Mouse (Mus musculus) cerebellum, postnatal 4 days (tissue): ENCODE measurements around the gene Med10.
A peak's percentile ranks its signal among the peaks of the same experiment; 100 is the strongest.

Experiments
- DNase-seq, 2 experiments: peaks; one replicate each; pipeline ENCODE4 v3.0.0; 2022; ENCODE audit warnings: low spot score in 2 of 2, mixed read lengths in 1 of 2

Gene Med10

GRCm38 (mm10) chr13:69802095-69802494, at the start of gene Med10:
Gene Med10, plus strand, starts transcription at chr13:69802395.
- no peak for DNase-seq

GRCm38 (mm10) chr13:69752875-69753274, 49.3 kb upstream of the Med10 start:
- DNase-seq = no peak

GRCm38 (mm10) chr13:69758979-69759378, 43.2 kb upstream of the Med10 start:
- no peak for DNase-seq

GRCm38 (mm10) chr13:69761393-69761792, 40.8 kb upstream of the Med10 start:
- DNase-seq = peak in 1 of 2 experiments; percentile 54

GRCm38 (mm10) chr13:69764646-69765045, 37.5 kb upstream of the Med10 start:
- no peak for DNase-seq

DNA sequence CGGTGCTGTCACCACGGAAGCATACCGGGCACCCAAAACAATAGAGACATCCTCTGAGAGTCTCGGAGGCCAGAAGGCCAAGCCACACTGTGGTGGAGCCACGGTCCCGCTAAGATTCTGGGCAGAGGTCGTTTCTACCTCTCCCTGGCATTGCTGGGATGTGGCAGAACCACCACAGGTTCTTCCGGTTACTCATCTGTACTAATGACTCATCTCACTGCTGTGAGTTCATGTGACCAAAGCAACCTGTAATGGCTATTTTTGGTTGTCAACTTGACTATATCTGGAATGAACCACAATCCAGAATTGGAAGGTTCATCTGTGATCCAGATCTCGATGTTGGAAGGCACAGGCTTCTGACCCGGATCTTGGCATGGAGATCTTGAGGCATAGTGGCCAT, 34.0 kb upstream of the Med10 start:
- DNase-seq = no peak

- no peak for DNase-seq
Measured at GRCm38 (mm10) chr13:69770538-69771456, 31.4 kb upstream of the Med10 start.

- no peak for DNase-seq
Measured at GRCm38 (mm10) chr13:69772358-69772757, 29.8 kb upstream of the Med10 start.

DNA sequence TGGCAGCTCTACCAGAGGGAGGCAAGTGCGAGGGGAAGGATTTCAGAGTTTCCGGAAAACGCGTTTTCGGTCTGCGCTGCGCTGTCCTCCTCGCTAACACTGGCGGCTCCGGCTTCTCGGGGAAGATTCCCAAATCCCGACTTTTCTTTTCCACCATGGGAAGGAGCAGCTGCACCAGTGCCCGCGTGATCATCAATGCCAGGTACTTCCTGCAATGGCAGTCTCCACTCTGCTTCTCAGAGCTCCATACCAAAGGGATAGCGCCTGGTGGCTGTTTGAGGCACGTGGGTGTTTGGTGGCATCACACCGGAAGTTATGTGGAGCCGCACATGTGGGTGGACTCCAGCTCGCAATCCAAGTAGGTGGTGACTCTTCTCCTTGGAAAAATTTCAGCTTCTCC, 24.0 kb upstream of the Med10 start:
- no peak for DNase-seq

DNA sequence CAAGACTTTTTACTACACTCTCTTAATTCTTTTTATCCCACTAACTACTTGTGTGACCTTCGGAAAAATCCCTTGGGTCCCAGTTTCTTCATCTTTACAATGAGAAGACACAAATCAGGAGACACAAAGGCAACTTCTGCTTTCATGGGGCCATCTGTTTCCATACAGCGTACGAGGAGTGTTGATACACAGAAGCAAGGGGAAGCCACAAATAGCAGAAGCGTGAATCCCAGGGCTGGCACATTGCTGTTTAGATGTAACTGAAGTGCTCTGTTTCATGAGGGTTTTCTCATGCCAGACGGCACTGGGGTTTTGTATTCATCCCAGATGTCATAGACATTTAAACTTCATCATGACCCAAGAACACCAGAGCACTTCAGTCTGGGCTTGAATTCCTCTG, 13.5 kb upstream of the Med10 start:
- no peak for DNase-seq

- DNase-seq = no peak
Measured at GRCm38 (mm10) chr13:69791814-69792213, 10.4 kb upstream of the Med10 start.

DNA sequence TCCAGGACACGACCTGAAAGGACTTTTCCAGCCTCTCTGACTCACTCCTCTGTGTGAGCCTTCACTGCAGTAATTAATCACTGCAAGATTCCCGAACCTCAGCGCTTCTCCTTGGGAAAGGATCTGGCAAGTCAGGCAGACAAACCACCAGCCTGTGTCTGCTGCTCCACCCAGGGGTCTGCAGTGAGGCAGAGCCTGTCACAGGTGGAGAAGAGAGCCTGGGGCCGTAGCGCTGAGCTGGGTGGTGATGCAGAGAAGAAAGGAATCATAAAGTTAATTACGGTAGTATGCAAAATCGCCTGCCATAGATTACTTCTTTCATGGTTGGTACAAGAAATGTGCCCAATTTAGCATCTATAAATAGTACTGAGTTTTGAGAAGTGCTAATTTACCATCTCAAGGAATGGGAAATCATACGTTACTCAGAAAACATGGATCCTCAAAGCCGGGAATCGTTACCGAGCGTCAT, 9.6 kb upstream of the Med10 start:
- peak in 1 of 2 experiments; percentile 11 for DNase-seq

- DNase-seq = no peak
Measured at GRCm38 (mm10) chr13:69794808-69795207, 7.4 kb upstream of the Med10 start.

DNA sequence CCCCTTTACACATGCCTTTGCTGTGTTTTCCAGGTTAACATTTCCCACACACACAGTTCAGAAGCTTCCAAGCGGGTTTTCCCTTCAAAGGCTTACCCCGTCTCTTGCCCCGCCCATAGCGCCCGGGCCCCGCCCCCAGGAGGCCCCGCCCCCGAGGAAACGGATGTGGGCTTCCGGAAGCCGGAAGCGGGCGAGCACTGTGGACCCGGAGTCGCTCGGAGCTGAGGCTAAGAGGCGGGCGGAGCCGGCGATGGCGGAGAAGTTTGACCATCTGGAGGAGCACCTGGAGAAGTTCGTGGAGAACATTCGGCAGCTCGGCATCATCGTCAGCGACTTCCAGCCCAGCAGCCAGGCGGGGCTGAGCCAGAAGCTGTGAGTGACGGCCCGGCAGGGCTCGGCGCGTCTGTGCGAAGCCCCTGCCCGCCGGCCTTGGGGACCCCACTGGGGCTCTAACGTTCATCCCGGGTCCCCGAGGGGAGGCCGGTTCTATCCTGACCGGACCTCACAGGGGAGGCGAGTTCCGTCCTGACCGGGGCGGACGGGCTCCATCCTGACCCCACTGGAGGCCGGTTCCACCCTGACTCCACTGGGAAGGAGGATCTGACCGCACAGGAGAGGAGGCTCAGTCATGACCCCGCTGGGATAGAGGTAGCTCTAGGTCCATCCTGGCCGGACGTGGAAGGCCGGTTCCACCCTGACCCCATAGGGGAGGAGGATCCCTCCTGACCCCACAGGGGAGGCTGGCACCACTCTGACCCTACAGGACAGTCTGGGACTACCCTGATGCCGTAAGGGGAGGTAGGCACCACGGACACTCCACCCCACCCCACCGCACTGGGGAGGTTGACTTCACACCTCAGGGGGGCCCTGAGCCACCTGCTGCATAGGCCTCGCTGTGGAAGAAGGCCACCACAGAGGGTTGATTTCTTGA, 7.8 kb downstream of the Med10 start:
- DNase-seq = peak; percentile 79 to 93

DNA sequence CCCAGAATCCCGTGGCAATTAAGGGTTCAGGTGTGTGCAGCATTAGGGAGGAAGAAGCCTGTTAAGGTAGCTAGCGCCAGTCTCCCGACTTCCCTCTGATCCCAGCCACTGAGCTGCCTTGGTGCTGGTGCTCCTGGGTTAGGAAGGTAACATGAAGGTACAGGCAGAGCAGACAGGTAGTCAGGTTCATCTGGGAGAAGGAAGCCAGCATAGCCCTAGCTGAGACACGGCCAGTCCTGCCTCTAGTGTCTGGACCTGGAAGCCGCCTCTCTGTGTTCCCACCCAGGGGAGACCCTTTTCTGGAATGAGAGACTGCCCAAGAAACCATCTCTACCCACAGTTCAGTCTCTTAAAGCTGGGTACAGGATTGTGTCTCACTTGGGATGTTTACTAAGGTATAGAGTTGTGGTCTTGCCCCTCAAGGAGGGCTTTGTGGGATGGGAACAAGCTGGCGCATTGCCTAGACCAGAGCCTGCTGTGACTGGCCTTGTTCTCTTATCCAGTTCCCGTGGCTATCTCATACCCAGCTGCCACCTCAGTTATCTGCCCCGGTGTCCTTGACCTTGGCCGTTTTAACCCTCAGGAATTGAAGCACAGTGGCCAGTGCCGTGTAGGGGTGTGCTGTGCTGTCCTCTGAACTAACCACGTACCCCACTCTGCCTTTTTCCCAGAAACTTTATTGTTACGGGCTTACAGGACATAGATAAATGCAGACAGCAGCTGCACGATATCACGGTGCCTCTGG, 8.9 kb downstream of the Med10 start:
- no peak for DNase-seq

DNA sequence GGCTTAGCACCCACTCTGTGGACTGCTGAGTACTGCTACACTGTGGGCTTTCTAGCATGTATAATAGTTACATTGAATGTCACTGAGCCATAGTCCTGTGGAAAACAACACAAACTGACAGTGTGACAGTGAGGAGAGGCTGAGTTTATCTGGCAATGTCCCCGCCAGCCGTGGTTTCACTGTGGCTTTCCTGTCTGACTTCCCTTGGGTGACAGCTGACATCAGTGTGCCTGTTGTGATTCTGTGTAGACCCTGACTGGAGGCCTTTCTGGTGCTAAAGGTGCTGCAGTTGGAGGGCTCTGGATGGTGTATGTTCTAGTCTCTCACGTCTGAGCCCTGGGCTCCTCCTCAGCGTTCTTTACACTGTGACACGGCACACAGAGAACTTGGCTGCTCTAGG, 11.7 kb downstream of the Med10 start:
- DNase-seq = no peak

- no peak for DNase-seq
Measured at GRCm38 (mm10) chr13:69818306-69818705, 16.1 kb downstream of the Med10 start.

DNA sequence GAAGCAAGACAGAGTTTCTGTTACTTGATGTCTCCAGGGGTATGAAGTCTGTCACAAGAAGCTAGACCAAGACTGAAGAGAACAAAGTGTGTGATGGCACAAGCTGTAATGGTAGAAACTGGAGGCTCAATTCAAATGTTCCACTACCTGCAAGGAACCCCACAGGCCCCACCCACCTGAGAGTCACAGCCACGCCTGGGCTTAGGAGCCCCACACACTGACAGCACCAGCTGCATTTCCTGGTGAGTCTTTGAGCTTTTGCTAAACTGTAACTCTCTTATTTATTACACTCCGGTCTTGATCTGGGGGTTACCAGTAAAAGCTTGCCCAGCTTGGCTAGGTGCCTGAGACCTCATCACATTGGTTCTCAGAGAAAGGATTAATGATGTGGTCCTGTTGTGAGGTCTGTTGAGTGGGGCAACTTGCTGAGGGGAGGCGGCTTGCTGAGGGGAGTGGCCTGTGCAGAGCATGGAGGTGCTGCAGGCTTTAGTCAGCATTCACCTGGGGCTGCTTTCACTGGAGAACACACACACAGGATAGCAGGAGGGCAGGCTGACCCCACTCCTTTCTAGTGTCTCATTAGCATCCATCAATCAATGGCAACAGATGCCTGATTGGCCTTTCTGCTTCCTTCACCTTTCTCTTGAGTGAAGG, 19.1 kb downstream of the Med10 start:
- no peak for DNase-seq

DNA sequence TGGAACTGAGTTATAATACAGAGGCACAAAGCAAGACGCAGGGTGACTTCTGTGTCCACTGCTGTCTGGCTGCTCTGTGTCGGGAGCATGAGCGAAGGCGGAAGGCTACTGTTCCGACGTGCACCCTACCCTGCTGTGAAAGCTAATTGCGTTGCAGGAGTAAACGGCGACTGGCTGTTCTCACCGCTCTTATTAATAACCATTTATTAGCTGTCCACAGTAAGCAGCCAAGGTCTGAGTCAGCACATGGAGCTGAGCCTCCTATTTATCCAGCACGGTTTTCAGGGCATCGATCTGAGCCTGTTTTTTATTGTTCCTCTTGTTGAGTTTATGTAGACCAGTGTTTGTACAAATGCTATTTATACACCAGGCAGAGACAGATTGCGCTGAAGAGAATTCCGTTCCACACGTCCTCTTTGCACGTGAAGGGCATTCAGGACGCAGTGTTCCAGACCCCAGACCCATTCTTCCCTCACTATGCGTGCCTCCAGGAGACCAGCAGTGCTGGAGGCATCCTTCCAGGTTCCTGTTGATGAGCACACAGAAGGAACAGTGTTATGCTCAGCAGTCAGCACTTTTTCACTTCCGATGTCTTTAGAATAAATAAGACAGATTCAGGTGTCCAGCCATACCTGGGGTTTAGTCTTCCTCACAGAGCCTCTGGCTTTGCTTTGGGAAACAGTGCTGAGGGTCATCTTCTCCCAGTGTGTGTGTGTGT, 21.9 kb downstream of the Med10 start:
- no peak for DNase-seq

DNA sequence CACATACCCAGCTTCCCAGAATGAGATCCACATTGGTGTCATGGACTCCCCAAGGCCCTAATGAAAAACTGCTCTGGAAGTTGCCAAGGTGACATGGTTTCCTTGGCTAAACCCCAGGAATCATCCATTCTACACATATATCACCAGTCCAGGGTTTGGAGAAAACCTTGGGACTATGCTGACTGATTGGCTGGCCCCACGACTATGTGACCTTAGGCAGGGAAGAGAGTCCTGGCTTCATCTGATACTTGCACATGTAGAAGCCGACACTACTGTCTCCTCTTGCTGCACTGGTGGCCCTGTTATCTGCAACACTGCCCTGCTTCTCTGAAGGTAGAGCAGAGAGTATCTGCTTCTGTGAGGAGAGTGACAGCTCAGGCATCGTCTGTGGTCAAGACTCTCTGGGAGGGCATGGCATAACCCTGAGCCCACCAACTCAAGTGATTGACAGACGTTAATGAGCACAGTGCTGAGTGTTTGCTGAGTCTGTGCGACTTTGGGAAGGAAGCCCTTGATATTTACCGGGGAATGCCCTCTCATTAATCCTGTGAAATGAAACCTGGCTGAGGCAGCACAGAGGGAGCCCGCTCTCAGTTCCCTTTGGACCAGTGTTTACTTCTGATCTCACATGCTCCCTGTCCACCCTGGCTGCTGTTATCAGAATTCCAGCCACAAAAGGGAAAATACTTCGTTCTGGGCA, 23.4 kb downstream of the Med10 start:
- DNase-seq = no peak
